Mouse (Mus musculus) forebrain, embryonic 15.5 days (tissue): ENCODE data around the gene Tmed5. TPM values are rescaled to one million over a fixed set of nuclear protein-coding genes. Genes with fewer than 3 reads are reported as not detected.

ENCODE experiments used
- ATAC-seq: fragments of 200-750 bp; cut with Nextera tagmentation; replicated peaks from 2 replicates; pipeline ENCODE4 v1.8.0; 2017; ENCODE audit warnings: mild to moderate bottlenecking, moderate TSS enrichment, moderate library complexity
- H3K27ac ChIP-seq: fragments of 300-500 bp; sonication (generic); replicated peaks from 2 replicates; pipeline ENCODE4 v1.5.1; 2015; ENCODE audit warnings: mild to moderate bottlenecking, inconsistent platforms
- H3K27me3 ChIP-seq: fragments of 300-500 bp; sonication (generic); 2 replicates; pipeline ENCODE4 v1.6.1; 2015; ENCODE audit warnings: inconsistent platforms
- H3K36me3 ChIP-seq: fragments of 300-500 bp; sonication (generic); 2 replicates; pipeline ENCODE4 v1.6.1; 2015; ENCODE audit warnings: mild to moderate bottlenecking, inconsistent platforms
- H3K4me1 ChIP-seq: fragments of 300-500 bp; sonication (generic); 2 replicates; pipeline ENCODE4 v1.6.1; 2015; ENCODE audit warnings: inconsistent platforms
- H3K4me2 ChIP-seq: fragments of 300-500 bp; sonication (generic); replicated peaks from 2 replicates; pipeline ENCODE4 v1.6.1; 2015; ENCODE audit warnings: mild to moderate bottlenecking, inconsistent platforms
- H3K4me3 ChIP-seq: fragments of 300-500 bp; sonication (generic); 2 replicates; pipeline ENCODE4 v1.5.1; 2015; ENCODE audit warnings: mild to moderate bottlenecking, inconsistent platforms
- H3K9ac ChIP-seq: fragments of 300-500 bp; sonication (generic); replicated peaks from 2 replicates; pipeline ENCODE4 v1.6.1; 2015; ENCODE audit warnings: mild to moderate bottlenecking, inconsistent platforms
- H3K9me3 ChIP-seq: fragments of 300-500 bp; sonication (generic); 2 replicates; pipeline ENCODE4 v1.6.1; 2016; ENCODE audit warnings: inconsistent platforms
- WGBS: fragments of 180-500 bp; shearing (Covaris S2); methylation state at CpG from one replicate; pipeline ENCODE4 v1.1.7; 2015; ENCODE audit warnings: mixed read lengths; 5-methylcytosine and 5-hydroxymethylcytosine counted together
- polyA plus RNA-seq: library from polyadenylated mRNA; unstranded; fragments of >200 nt; fragmentation: Nextera tagmentation; extraction: Ambion mirVana; gene quantifications from 2 replicates; pipeline ENCODE4 v1.2.1, GENCODE M21; 2015

Gene Tmed5
- polyA plus RNA-seq, 1 experiment from 2014 or later, result 18.3 TPM

DNA sequence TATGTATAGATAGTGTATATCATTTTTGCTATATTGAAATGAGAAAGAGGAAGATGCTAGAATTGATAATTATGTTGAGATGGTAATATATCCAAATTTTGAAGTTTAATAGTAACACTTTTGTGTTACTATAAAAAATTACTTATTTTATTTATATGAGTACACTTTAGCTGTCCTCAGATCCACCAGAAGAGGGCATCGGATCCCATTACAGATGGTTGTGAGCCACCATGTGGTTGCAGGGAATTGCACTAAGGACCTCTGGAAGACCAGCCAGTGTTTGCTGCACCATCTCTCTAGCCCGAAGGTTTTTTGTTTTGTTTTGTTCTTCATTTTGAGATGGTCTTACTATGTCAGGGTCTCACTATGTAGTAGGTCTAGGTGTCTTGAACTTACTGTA is 47.0 kb downstream of the Tmed5 start:
- Histone ChIP-seq H3K27me3 (no peaks in the 10 kb centered on the region), H3K9ac (no peak overlapping the region), H3K4me3 (no peak overlapping the region), H3K4me2 (no peak overlapping the region), H3K36me3 (peaks cover 65% of the 10 kb centered on the region), H3K27ac (no peak overlapping the region), H3K4me1 (no peaks in the 10 kb centered on the region), H3K9me3 (no peaks in the 10 kb centered on the region)
- ATAC-seq, result no peak
- 94% methylated on average over 2 of the region's 2 CpGs for WGBS

- no peak overlapping the region for H3K9ac ChIP-seq
- no peaks in the 10 kb centered on the region for H3K27me3 ChIP-seq
- H3K4me2 ChIP-seq, result no peak overlapping the region
- no peak for ATAC-seq
- no peaks in the 10 kb centered on the region; the same call in 1 of the 2 replicates for H3K4me1 ChIP-seq
- no peak overlapping the region for H3K27ac ChIP-seq
- no peak overlapping the region for H3K4me3 ChIP-seq
- WGBS, result 48% methylated on average over 2 of the region's 2 CpGs
- H3K36me3 ChIP-seq, result peaks cover 50% of the 10 kb centered on the region
- no peaks in the 10 kb centered on the region for H3K9me3 ChIP-seq
These were observed 50.0 kb downstream of the Tmed5 start for GRCm38 (mm10) chr5:108082380-108082779.

DNA sequence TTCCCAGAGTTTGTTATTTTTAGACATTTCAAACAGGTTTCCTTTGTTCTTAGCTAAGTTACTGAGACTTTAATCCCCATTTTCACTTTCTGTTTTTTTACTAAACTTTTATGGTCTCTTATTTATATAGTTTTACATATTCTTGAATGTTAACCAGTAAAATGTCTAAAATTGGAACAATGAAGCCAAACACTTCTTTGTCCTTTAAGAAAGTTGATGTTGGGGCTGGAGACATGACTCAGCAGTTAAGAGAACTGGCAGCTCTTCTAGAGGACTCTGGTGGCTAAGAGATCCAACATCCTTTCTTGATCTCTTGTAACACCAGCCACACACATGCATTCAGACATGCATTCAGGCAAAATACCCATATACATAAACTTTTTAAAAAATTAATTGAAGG is 52.8 kb downstream of the Tmed5 start:
- Histone ChIP-seq H3K27ac (no peak overlapping the region), H3K4me1 (no peaks in the 10 kb centered on the region; the same call in 1 of the 2 replicates), H3K36me3 (peaks cover 49% of the 10 kb centered on the region), H3K9ac (no peak overlapping the region), H3K4me2 (no peak overlapping the region), H3K9me3 (no peaks in the 10 kb centered on the region), H3K4me3 (no peak overlapping the region), H3K27me3 (no peaks in the 10 kb centered on the region)
- no peak for ATAC-seq

DNA sequence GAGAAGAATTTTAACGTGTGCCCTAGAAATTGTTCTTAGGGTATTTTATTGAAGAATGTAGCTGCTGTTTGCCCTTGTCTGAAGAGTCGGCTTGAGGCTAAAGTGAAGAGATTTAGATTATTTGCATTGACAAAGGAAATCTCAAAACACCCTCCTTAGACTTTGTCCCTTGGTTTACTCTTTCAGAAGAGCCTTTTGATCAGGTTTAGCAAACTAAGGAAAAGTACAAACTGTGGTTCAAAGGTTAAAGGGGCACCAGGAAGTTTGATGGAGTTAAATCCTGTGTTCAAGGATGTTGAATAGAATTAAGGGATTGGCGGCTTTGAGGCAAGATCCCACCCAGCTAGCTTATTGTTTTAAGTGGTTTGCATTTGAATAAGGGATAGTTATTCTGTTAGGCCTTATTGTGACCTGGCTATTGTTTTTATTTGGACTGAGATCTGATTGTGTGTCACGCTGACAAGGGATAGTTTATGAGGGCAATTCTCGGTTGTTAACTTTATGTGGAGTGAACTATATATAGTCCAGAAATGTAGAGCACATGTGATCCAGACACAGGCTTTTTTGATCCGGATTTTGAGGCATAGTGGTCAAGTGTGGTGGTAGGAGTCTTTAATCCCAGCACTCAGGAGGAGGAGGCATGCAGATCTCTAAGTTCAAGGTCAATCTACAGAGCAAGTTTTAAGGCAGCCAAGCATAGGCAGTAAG is 55.4 kb downstream of the Tmed5 start:
- no peak for ATAC-seq
- no peaks in the 10 kb centered on the region for H3K9me3 ChIP-seq
- no peaks in the 10 kb centered on the region; the same call in 1 of the 2 replicates for H3K4me1 ChIP-seq
- no peaks in the 10 kb centered on the region for H3K27me3 ChIP-seq
- no peak overlapping the region for H3K27ac ChIP-seq
- no peak overlapping the region for H3K4me3 ChIP-seq
- WGBS, result 40% methylated on average over 6 of the region's 6 CpGs
- peaks cover 38% of the 10 kb centered on the region for H3K36me3 ChIP-seq
- no peak overlapping the region for H3K4me2 ChIP-seq
- H3K9ac ChIP-seq, result no peak overlapping the region

GRCm38 (mm10) chr5:108076241-108076640 is 56.2 kb downstream of the Tmed5 start:
- H3K36me3 ChIP-seq, result peaks cover 40% of the 10 kb centered on the region
- H3K4me3 ChIP-seq, result no peak overlapping the region
- H3K9ac ChIP-seq, result no peak overlapping the region
- no peak for ATAC-seq
- H3K27ac ChIP-seq, result no peak overlapping the region
- no peaks in the 10 kb centered on the region; the same call in 1 of the 2 replicates for H3K4me1 ChIP-seq
- H3K9me3 ChIP-seq, result no peaks in the 10 kb centered on the region
- H3K4me2 ChIP-seq, result no peak overlapping the region
- no peaks in the 10 kb centered on the region for H3K27me3 ChIP-seq

- ATAC-seq, result no peak
- H3K36me3 ChIP-seq, result peaks cover 59% of the 10 kb centered on the region
- no peaks in the 10 kb centered on the region for H3K9me3 ChIP-seq
- H3K27me3 ChIP-seq, result no peaks in the 10 kb centered on the region
- no peak overlapping the region for H3K4me3 ChIP-seq
- no peak overlapping the region for H3K27ac ChIP-seq
- 87% methylated on average over 1 of the region's 1 CpGs for WGBS
- no peak overlapping the region for H3K4me2 ChIP-seq
- H3K9ac ChIP-seq, result no peak overlapping the region
- H3K4me1 ChIP-seq, result peaks cover 13% of the 10 kb centered on the region
These were observed 60.1 kb downstream of the Tmed5 start for GRCm38 (mm10) chr5:108072301-108072700.

GRCm38 (mm10) chr5:108065465-108066411 is 66.7 kb downstream of the Tmed5 start, which contains the start of gene Mtf2:
Gene Mtf2, plus strand, starts transcription at chr5:108065674.
- Histone ChIP-seq H3K27ac (peak within 1 kb of the TSS; percentile 94), H3K36me3 (peaks cover 23% of the 10 kb centered on the region), H3K4me1 (peaks cover 23% of the 10 kb centered on the region), H3K4me2 (peak within 1 kb of the TSS; percentile 60), H3K4me3 (peak within 1 kb of the TSS; percentile 69), H3K9ac (peak within 1 kb of the TSS; percentile 90), H3K27me3 (no peaks in the 10 kb centered on the region), H3K9me3 (no peaks in the 10 kb centered on the region)
- WGBS, result under 1% methylated on average over 59 of the region's 59 CpGs
- ATAC-seq, result peak; percentile 96

GRCm38 (mm10) chr5:108060413-108060812 is 72.0 kb downstream of the Tmed5 start:
- H3K9ac ChIP-seq, result no peak overlapping the region
- peaks cover 3% of the 10 kb centered on the region; the same call in 1 of the 2 replicates for H3K4me1 ChIP-seq
- 95% methylated on average over 9 of the region's 9 CpGs for WGBS
- H3K4me3 ChIP-seq, result no peak overlapping the region
- no peak overlapping the region for H3K4me2 ChIP-seq
- H3K27me3 ChIP-seq, result no peaks in the 10 kb centered on the region
- H3K36me3 ChIP-seq, result no peaks in the 10 kb centered on the region
- no peak overlapping the region for H3K27ac ChIP-seq
- ATAC-seq, result no peak
- H3K9me3 ChIP-seq, result no peaks in the 10 kb centered on the region

Other genes starting within 250 kb of the Tmed5 start
- gene Rpl5, start 232.1 kb downstream of the Tmed5 start, polyA plus RNA-seq, result 69.9 and 71.3 TPM in 2 replicates
- gene Fam69a, start 145.5 kb downstream of the Tmed5 start, polyA plus RNA-seq, result 31.5 and 31.9 TPM in 2 replicates
- 143 and 144 TPM in 2 replicates for gene Mtf2, start 66.9 kb downstream of the Tmed5 start, polyA plus RNA-seq
- gene Ccdc18, start 255 bp upstream of the Tmed5 start, polyA plus RNA-seq, result 4.9 and 5.2 TPM in 2 replicates
- 45.3 and 47.1 TPM in 2 replicates for gene Dr1, start 136.3 kb upstream of the Tmed5 start, polyA plus RNA-seq
- gene Pigg, start 180.0 kb upstream of the Tmed5 start, polyA plus RNA-seq, result 6.2 and 6.4 TPM in 2 replicates
- 0.83 and 1.1 TPM in 2 replicates for gene Gm42517, start 235.3 kb upstream of the Tmed5 start, polyA plus RNA-seq